Mouse (Mus musculus): ENCODE results near the gene Dchs2. TPM values are rescaled to one million over a fixed set of nuclear protein-coding genes. Genes with fewer than 3 reads are reported as not detected.

The Dchs2 gene
- polyA plus RNA-seq, 1 experiment from 2014 or later, result 0.35 TPM

DNA sequence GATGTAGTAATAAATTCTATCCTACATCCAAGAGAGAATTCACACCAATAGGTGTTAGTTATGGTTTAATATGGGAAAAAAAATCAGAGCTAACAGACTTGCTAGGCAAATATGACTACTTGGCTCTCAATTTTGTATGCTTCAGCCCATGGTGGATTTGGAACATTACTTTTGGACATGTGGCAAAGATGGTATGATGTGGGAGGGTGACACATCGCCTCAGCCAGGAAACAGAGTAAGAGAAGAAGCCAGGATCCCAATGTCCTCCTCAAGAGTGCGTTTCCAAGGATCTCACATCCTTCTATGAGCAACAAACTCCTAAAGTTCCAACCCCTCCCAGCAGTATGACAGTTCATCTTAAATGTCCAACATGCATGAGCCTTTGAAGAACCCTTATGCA is 92.4 kb downstream of the Dchs2 start:
- Histone ChIP-seq H3K36me3 (ENCODE audit: control insufficient read depth, insufficient read depth, low read length) (no peaks in the 10 kb centered on the region), H3K4me3 (ENCODE audit: low read depth, low read length) (no peak overlapping the region), H3K9ac (ENCODE audit: low read length) (no peak overlapping the region), H3K27ac (replicated peaks) (no peak overlapping the region), H3K4me1 (replicated peaks; ENCODE audit: control insufficient read depth, insufficient read depth) (no peaks in the 10 kb centered on the region), H3K4me2 (replicated peaks; ENCODE audit: low read depth) (no peak overlapping the region), H3K9me3 (ENCODE audit: control insufficient read depth, low read length) (no peaks in the 10 kb centered on the region), H3K27me3 (ENCODE audit: control insufficient read depth, insufficient read depth, low read length) (no peaks in the 10 kb centered on the region)
- no peak for DNase-seq (ENCODE audit: low spot score)
- no peak for TF ChIP-seq CTCF (IDR thresholded peaks at IDR 0.05; ENCODE audit: low read depth)
- TF ChIP-seq EP300 (optimal IDR thresholded peaks at IDR 0.05), result no peak
- no peak for ATAC-seq (ENCODE audit: low FRiP score, low TSS enrichment)
- WGBS, result 89% methylated on average over 2 of the region's 2 CpGs

DNA sequence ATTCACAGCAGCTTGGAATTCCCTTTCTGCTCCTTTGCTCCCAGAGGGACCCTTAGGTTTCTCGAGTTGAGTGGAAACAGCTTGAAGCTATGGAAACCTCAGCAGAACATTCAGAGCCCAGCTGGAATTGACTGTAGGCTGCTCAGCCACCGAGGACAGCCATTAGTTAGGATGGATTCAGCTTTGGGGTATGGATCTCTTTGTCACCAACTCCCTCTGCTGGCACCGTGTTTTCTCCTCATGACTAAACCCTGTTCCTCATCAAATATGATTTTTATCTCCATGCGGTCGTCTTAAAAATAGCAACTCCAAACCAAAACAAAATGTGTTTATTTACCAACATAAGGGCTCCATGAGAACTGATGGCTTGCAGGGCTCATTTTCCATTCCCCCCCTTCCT is 94.4 kb downstream of the Dchs2 start:
- no peaks in the 10 kb centered on the region for H3K36me3 ChIP-seq (ENCODE audit: control insufficient read depth, insufficient read depth, low read length)
- ATAC-seq (ENCODE audit: low FRiP score, low TSS enrichment) (peak; percentile 54; the same call in 1 of the 2 replicates), DNase-seq (ENCODE audit: low spot score) (no peak)
- H3K9ac ChIP-seq (ENCODE audit: low read length), result no peak overlapping the region
- no peaks in the 10 kb centered on the region for H3K9me3 ChIP-seq (ENCODE audit: control insufficient read depth, low read length)
- no peak overlapping the region for H3K4me3 ChIP-seq (ENCODE audit: low read depth, low read length)
- WGBS, result 39% methylated on average over 5 of the region's 5 CpGs
- H3K4me2 ChIP-seq (replicated peaks; ENCODE audit: low read depth), result no peak overlapping the region
- no peaks in the 10 kb centered on the region for H3K27me3 ChIP-seq (ENCODE audit: control insufficient read depth, insufficient read depth, low read length)
- H3K27ac ChIP-seq (replicated peaks), result no peak overlapping the region
- no peak for TF ChIP-seq EP300 (optimal IDR thresholded peaks at IDR 0.05)
- TF ChIP-seq CTCF (IDR thresholded peaks at IDR 0.05; ENCODE audit: low read depth), result peak; percentile 59
- H3K4me1 ChIP-seq (replicated peaks; ENCODE audit: control insufficient read depth, insufficient read depth), result no peaks in the 10 kb centered on the region

DNA sequence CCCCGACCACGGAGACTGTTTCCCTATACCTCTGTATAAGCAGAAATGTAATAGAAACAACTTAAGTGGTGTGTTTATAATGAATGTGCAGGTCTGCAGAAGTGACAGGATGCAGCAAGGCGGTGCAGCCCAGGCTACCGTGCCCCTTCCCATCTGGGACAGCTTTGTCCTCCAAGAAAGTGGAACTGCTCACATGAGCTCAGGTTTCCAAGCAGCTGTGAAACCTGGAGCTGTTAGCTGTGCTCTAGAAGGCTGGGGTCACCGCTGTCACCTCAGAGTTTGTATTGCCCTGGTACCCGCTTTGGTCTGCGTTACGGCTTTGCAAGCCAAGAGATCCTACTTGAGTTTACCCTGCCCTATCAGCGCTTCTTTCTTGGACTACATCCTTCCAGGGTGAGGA is 100.6 kb downstream of the Dchs2 start:
- 57% methylated on average over 9 of the region's 9 CpGs for WGBS
- no peaks in the 10 kb centered on the region for H3K9me3 ChIP-seq (ENCODE audit: control insufficient read depth, low read length)
- no peak for DNase-seq (ENCODE audit: low spot score)

DNA sequence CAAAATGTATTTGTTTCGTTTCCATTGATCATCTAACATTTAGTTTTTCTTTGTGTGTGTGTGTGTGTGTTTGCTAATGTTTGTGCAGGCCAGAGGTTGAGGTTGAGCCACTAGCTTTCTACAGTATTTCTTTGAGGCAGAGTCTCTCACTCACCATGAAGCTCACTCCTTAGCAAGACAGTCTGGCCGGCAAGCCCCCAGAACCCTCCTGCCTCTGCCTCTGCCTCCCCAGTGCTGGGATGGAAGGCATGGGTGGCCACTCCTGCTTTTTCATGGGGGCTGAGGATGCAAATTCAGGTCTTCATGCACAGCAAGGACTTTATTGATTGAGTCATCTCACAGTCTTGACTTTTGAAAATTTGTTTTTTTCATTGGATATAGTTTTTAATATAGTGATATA is 102.6 kb downstream of the Dchs2 start:
- Histone ChIP-seq H3K27me3 (ENCODE audit: control insufficient read depth, insufficient read depth, low read length) (no peaks in the 10 kb centered on the region), H3K9ac (ENCODE audit: low read length) (no peak overlapping the region), H3K27ac (replicated peaks) (no peak overlapping the region), H3K4me1 (replicated peaks; ENCODE audit: control insufficient read depth, insufficient read depth) (no peaks in the 10 kb centered on the region), H3K36me3 (ENCODE audit: control insufficient read depth, insufficient read depth, low read length) (no peaks in the 10 kb centered on the region), H3K9me3 (ENCODE audit: control insufficient read depth, low read length) (no peaks in the 10 kb centered on the region), H3K4me2 (replicated peaks; ENCODE audit: low read depth) (no peak overlapping the region), H3K4me3 (ENCODE audit: low read depth, low read length) (no peak overlapping the region)
- TF ChIP-seq CTCF (IDR thresholded peaks at IDR 0.05; ENCODE audit: low read depth) (no peak), EP300 (optimal IDR thresholded peaks at IDR 0.05) (no peak)
- WGBS, result 90% methylated on average over 2 of the region's 2 CpGs
- no peak for ATAC-seq (ENCODE audit: low FRiP score, low TSS enrichment)
- no peak for DNase-seq (ENCODE audit: low spot score)

More for the DNA sequence above, 100.6 kb downstream of the Dchs2 start:
- Histone ChIP-seq H3K9ac (ENCODE audit: low read length) (no peak overlapping the region), H3K4me2 (replicated peaks; ENCODE audit: low read depth) (no peak overlapping the region), H3K27ac (replicated peaks) (no peak overlapping the region), H3K4me3 (ENCODE audit: low read depth, low read length) (no peak overlapping the region), H3K27me3 (ENCODE audit: control insufficient read depth, insufficient read depth, low read length) (no peaks in the 10 kb centered on the region), H3K36me3 (ENCODE audit: control insufficient read depth, insufficient read depth, low read length) (no peaks in the 10 kb centered on the region), H3K4me1 (replicated peaks; ENCODE audit: control insufficient read depth, insufficient read depth) (no peaks in the 10 kb centered on the region)
- ATAC-seq (ENCODE audit: low FRiP score, low TSS enrichment), result no peak
- no peak for TF ChIP-seq EP300 (optimal IDR thresholded peaks at IDR 0.05)
- TF ChIP-seq CTCF (IDR thresholded peaks at IDR 0.05; ENCODE audit: low read depth), result no peak

DNA sequence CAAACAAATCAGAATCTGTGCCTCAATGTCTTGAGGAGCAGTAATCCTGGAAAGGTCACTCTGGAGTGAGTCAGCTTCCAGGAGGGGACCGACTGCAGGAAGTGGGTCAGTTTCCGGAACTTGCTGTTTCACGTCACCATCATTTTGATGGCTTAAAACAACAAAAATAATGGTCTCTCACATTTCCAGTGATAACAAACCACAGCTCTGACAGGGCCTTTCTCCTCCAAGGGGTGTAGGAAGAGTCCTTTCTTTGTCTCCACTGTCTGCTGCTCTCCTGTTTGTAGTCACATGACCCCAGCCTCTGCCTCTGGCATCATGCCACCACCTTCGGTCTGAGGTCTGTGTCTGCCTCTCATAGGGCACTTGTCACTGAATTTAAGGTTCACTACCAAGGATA is 106.7 kb downstream of the Dchs2 start:
- no peak for TF ChIP-seq EP300 (optimal IDR thresholded peaks at IDR 0.05)
- TF ChIP-seq CTCF (IDR thresholded peaks at IDR 0.05; ENCODE audit: low read depth), result no peak
- WGBS, result 59% methylated on average over 4 of the region's 4 CpGs
- Histone ChIP-seq H3K9ac (ENCODE audit: low read length) (no peak overlapping the region), H3K27me3 (ENCODE audit: control insufficient read depth, insufficient read depth, low read length) (no peaks in the 10 kb centered on the region), H3K4me2 (replicated peaks; ENCODE audit: low read depth) (no peak overlapping the region), H3K36me3 (ENCODE audit: control insufficient read depth, insufficient read depth, low read length) (no peaks in the 10 kb centered on the region), H3K9me3 (ENCODE audit: control insufficient read depth, low read length) (no peaks in the 10 kb centered on the region), H3K27ac (replicated peaks) (no peak overlapping the region), H3K4me1 (replicated peaks; ENCODE audit: control insufficient read depth, insufficient read depth) (no peaks in the 10 kb centered on the region), H3K4me3 (ENCODE audit: low read depth, low read length) (no peak overlapping the region)
- no peak for ATAC-seq (ENCODE audit: low FRiP score, low TSS enrichment)
- no peak for DNase-seq (ENCODE audit: low spot score)

DNA sequence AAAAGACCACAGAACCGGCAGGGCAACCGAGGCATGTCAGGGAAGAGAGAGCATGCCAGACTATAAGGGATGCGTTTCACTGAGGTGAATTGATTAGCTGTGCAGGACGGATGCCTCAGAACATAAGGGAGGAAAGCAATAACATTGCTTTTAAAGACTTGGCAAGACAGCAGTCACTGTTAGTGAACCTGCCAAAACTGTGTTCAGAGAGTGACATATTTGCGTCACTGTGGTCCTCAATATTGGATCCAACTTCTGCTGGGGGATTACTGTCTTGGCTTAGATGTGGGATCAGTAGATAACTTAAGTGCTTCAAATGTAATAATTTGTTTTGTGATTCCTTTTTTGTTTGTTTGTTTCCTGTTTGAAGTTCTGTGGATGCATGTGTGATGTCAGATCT is 107.3 kb downstream of the Dchs2 start:
- no peaks in the 10 kb centered on the region for H3K9me3 ChIP-seq (ENCODE audit: control insufficient read depth, low read length)
- no peak for DNase-seq (ENCODE audit: low spot score)
- TF ChIP-seq CTCF (IDR thresholded peaks at IDR 0.05; ENCODE audit: low read depth) (no peak), EP300 (optimal IDR thresholded peaks at IDR 0.05) (no peak)
- H3K9ac ChIP-seq (ENCODE audit: low read length), result no peak overlapping the region
- no peak overlapping the region for H3K4me2 ChIP-seq (replicated peaks; ENCODE audit: low read depth)
- H3K27ac ChIP-seq (replicated peaks), result no peak overlapping the region
- no peak overlapping the region for H3K4me3 ChIP-seq (ENCODE audit: low read depth, low read length)
- no peaks in the 10 kb centered on the region for H3K36me3 ChIP-seq (ENCODE audit: control insufficient read depth, insufficient read depth, low read length)
- no peaks in the 10 kb centered on the region for H3K27me3 ChIP-seq (ENCODE audit: control insufficient read depth, insufficient read depth, low read length)
- H3K4me1 ChIP-seq (replicated peaks; ENCODE audit: control insufficient read depth, insufficient read depth), result no peaks in the 10 kb centered on the region
- ATAC-seq (ENCODE audit: low FRiP score, low TSS enrichment), result no peak
- WGBS, result 77% methylated on average over 5 of the region's 5 CpGs
